Mouse (Mus musculus) spleen, adult 18-20 months (tissue): ENCODE results near the gene Sgo1.
A peak's percentile ranks its signal among the peaks of the same experiment; 100 is the strongest.
"Not testable (repeated sequence)": the region's sequence is repeated elsewhere in the genome, so short reads cannot be mapped to it uniquely, and the experiment has no call there.

Experiments used
- DNase-seq, 2 experiments: peaks; one replicate each; pipeline ENCODE4 v3.0.0; 2022; ENCODE audit warnings: mixed read lengths in 2 of 2

The Sgo1 gene

DNA sequence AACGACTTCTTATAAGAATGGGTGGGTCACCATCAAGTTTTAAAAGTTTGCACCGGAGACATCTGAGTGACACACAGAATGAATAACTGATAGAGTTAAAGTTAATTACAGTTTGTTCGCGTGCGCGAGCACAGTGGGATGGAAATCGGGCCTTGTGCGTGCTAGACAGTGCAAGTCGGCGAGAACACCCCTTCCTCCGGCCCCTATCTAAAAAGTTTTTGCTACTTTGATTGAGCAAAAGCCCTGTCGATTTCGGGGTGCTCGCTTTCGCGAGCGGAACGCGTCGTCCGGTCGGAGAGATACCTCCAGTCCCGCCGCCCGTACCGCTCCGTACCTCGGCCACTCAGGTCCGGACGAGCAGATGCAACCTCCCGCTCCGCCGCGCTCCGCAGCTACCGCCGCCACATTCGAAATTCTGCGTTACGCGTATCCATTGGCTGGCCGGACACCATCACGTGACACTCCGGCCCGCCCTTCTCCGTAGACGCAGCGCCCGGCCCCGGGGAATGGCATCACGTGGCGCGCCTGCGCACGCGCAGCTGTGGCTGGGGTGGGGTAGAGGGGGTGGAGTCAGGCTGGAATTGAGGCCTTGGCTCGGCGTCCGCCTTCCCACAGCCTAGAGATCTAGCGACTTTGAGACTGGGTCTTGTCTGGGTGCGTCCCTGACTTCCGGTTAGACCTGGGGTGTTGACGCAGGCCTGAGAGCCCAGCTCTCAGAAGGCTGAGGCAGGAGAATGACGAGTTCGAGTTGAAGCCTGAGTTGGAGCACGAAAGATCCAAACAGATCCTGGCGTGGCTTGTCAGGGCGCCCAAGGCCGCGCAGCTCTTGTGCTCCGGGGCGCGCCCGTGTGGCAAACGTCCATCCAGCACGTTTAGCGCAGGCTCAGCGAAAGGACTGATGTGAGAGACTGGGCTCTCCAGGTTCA, at the start of gene Sgo1:
Gene Sgo1, minus strand, starts transcription at position 457 of the 926 bp plus-strand sequence.
- DNase-seq, result peak; percentile 95 to 96

GRCm38 (mm10) chr17:53718916-53719315, 29.8 kb upstream of the Sgo1 start:
- DNase-seq, result not testable (repeated sequence)

DNA sequence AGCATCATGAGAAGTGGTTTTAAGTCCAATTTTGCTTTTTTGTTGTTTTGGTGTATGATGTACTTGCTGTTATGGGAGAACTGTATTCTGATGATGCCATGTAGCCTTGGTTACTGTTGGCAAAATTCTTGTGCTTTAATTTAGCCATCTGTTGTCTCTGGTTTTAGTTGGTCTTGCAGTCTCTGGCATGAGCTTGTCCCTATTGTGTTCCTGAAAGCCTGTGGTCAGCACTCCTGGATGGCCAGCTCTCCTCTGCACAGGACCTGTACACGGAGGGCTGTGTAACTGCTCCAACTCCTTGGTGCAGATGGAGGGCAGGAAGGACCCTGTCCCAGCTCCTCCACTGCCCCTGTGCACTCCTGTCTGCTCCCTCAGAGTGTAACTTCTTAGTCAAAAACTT, 29.3 kb upstream of the Sgo1 start:
- no peak for DNase-seq

GRCm38 (mm10) chr17:53715161-53715560, 26.0 kb upstream of the Sgo1 start:
- not testable (repeated sequence) for DNase-seq

DNA sequence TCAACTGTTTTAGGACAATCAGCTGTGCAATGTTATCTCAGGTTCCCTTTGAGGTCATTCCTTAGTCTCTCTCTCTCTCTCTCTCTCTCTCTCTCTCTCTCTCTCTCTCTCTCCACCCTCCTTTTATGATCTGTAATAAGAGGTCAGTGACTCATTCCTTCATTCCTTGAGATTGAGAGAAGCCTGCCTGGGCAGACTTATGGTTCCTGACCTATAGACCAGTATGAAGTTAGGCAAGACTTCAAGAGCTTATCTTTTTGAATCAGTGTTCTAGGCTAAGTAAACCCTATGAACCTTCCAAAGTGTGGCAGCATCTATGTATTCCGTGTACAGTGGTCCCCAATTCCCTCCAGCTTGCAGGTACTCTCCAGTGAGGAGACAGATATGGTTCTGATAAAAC, 25.3 kb upstream of the Sgo1 start:
- no peak for DNase-seq

GRCm38 (mm10) chr17:53697521-53697920, 8.4 kb upstream of the Sgo1 start:
- not testable (repeated sequence) for DNase-seq

GRCm38 (mm10) chr17:53694039-53694438, 4.9 kb upstream of the Sgo1 start:
- DNase-seq, result no peak

GRCm38 (mm10) chr17:53689946-53690345, 813 bp upstream of the Sgo1 start:
- no peak for DNase-seq

- no peak for DNase-seq
Observed at GRCm38 (mm10) chr17:53688321-53688720, 812 bp downstream of the Sgo1 start.

DNA sequence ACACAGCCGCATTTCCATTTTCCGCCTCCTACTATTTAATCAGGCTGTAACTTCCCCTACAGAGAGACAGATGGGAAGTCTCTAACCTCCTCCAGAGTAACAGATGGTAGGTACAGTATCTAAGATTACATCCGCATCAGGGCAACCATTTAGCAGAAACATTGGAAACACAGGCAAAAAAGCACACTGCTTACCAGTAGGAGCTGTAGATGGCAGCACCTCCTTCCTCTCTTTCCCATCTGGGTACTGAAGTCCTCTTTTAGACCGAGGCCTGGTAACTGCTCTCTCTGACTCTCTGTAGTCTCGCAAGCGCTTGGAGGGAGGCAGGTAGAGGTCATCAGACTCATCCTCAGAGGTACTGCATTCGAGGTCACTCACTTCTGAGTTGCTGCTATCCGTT, 10.4 kb downstream of the Sgo1 start:
- no peak for DNase-seq

- no peak for DNase-seq
Observed at GRCm38 (mm10) chr17:53670453-53670852, 18.7 kb downstream of the Sgo1 start.

DNA sequence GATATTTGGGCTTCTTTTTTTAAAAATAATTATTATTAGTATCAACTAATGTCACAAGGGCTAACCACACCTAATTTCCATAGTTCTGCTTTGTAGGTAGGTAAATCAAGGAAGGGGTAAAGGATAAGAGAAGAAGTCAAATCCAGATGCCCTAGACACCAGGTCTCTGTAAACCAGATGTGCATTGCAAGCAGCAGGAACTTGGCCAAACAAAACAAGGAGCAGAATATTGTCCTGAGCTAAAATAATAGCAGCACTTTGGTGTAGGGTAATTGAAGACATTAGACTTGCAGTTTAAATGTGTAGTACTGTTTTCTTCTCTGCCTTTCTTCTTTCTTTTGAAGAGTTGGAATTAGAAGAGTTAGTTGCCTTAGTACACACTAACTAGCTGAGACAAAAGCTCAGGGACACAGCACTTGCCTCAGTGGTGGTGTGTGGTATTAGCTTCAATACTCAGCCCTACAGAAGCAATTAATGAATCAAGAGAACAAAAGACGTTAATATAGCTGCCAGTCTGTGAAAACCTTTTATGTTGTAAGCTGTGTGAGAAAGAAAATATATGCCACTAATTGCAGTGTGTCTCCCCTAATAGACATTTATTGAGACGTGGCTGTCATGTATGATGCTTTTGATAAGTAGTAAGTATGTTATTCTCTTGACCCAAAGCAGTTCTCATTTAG, 24.3 kb downstream of the Sgo1 start:
- DNase-seq, result no peak

DNA sequence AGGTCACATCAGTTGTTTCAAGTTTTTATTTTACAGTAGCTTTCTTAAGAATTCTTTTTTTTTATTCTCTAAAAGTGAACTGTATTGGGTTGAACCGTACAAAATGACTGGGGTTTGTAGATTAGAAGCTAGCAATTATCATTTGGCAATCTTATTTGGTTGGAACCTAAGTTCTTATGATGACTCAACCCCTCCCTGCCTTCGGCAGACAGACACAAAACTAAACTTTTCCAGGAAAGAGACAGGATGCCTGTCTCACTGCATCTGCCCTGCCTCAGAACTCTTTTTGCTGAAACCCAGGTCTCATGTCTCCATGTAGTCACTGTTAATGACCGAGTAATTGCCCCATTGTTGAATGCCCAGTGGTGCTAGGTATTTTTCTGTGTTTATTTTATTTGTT, 24.9 kb downstream of the Sgo1 start:
- DNase-seq, result no peak

- DNase-seq, result no peak
Observed at GRCm38 (mm10) chr17:53661056-53661840, 27.9 kb downstream of the Sgo1 start.

- no peak for DNase-seq
Observed at GRCm38 (mm10) chr17:53659738-53660137, 29.4 kb downstream of the Sgo1 start.

- DNase-seq, result no peak
Observed at GRCm38 (mm10) chr17:53659230-53659629, 29.9 kb downstream of the Sgo1 start.

DNA sequence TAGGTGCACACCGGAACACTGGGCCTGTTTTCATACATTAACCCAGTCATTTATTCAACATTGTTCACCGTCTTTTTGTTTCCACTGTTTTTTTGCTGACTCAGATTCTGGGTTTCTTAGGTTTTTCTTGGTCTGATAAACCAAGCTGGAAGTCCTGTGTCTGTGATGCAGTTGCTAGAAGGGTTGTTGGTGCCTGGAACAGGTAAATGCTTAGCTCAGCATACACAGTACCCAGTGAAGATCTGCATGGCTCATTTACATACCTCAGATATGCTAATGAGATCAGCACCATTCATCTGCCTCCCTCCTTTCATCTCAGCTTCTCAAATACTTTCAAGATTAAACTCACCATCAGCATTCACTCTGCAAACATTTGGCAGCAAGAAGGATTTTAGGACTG, 30.5 kb downstream of the Sgo1 start:
- no peak for DNase-seq

GRCm38 (mm10) chr17:53657391-53657790, 31.7 kb downstream of the Sgo1 start:
- peak in 1 of 2 experiments; percentile 4 for DNase-seq

GRCm38 (mm10) chr17:53656369-53656860, 32.7 kb downstream of the Sgo1 start:
- no peak for DNase-seq

GRCm38 (mm10) chr17:53655959-53656358, 33.2 kb downstream of the Sgo1 start:
- no peak for DNase-seq

DNA sequence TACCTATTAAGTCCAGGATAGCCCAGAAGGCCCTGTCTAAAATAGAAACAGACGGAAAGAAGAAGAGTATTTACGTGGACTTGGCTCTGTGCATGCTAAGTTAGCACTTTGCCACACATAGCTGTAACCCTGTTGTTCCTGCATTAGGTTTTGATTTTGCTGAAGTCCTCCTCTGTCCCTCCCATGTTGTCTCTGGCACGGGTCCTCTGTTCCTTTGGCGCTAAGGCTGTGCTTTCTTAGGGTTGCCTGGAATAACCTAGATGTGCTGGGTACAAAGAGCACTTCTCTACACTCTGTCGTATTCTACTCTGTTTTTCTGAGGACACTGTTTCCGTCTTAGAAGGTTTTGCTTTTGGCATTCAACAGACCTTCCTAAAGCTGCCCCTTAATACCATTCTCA, 34.1 kb downstream of the Sgo1 start:
- no peak for DNase-seq

DNA sequence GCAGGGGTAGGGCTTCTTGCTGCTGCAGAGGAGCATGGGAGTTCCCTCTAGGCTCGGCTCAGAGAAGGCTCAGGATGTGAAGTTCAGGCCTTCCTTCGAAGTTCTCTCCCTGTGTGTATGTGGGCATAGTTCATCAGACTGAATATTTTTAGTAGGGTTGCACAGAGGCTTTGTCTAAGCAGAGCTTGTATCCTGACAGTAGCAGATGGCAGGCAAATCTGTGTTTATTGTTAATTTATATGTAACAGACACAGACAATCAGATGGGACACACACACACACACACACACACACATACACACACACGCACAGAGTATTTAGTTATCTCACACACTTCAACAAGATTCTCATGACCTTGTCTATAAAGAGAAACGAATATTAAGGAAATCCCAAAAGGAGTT, 34.5 kb downstream of the Sgo1 start:
- no peak for DNase-seq

DNA sequence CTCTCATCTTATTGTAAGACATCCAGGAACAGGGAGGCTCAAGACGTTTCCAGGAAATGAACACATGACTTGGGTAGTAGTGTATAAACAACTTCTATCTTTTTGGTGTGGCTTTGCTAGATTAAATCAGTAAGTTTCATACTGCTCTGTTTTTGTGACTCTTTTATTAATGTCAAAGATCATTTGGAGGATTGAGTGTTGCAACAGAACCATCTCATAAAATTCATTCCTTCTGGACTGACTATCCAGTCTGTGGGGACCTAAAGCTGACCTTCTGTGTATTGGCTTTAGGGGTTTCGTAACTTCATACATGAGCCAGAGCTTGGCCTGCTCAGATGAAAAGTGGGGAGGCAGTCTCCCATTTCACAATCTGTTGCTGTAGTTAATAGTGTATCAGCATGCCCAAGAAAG, 38.9 kb downstream of the Sgo1 start:
- no peak for DNase-seq
